Mouse (Mus musculus) large intestine, adult 2 months (tissue): ENCODE measurements around the gene Tcf3. TPM values are rescaled to one million over a fixed set of nuclear protein-coding genes. Genes with fewer than 3 reads are reported as not detected.

ENCODE experiments used
- DNase-seq: peaks from one replicate; pipeline ENCODE4 v3.0.0-alpha.2; 2012; ENCODE audit warnings: low read depth, low spot score
- WGBS: fragments of 180-500 bp; shearing (Covaris S2); methylation state at CpG from one replicate; pipeline ENCODE4 v1.1.7; 2018; 5-methylcytosine and 5-hydroxymethylcytosine counted together
- polyA plus RNA-seq: library from polyadenylated mRNA; depleted of rRNA; stranded (reverse); fragments of >200 nt; gene quantifications from 2 replicates; pipeline ENCODE4 v1.2.3, GENCODE M21; 2012; rRNA removed

Tcf3 gene
- polyA plus RNA-seq, 1 experiment, result 60.2 TPM

DNA sequence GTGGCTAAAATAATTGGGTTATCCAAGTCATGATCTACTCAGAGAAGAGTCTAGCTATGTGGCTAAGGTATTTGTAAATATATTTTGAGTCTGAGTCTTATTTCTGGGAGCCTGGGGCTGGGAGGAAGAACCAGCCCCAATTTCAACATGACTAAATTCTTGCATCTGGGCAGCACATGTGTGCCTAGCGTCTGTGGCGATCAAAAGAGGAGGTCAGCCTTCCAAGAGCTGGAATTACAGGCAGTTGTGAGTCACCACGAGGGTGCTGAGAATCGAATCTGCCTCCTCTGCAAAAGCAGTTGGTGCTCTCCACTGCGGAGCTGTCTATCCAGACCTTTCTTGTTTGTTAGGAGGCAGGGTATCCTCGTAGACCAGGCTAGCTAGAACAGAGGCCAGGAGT is 67.7 kb downstream of the Tcf3 start:
- 61% methylated on average over 6 of the region's 6 CpGs for WGBS
- no peak for DNase-seq

DNA sequence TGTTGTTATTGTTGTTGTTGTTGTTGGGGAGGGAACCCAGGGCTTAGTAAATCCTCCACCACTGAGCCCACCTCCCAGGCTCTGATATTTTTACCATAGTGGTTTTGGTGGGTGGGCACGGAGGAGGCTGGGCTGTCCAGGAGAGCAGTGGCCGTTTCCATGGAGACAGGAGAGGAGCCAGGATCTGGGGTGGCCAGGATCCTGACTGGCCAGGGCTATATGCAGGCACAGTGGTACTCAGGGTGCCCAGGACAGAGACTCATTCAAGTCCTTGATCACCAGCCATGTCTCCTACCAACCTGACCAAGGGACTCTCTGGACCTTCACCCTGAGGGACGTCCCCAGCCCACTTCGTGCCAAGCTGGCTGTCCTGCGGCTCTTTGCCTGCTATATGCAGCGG is 69.7 kb downstream of the Tcf3 start:
- DNase-seq, result no peak
- WGBS, result 41% methylated on average over 6 of the region's 6 CpGs

Other genes starting within 250 kb of the Tcf3 start
- 24.7 and 28.6 TPM in 2 replicates for gene Mum1, start 207.2 kb downstream of the Tcf3 start, polyA plus RNA-seq
- 553 and 570 TPM in 2 replicates for gene Ndufs7, start 184.5 kb downstream of the Tcf3 start, polyA plus RNA-seq
- 9.4 and 10.5 TPM in 2 replicates for gene Gamt, start 172.6 kb downstream of the Tcf3 start, polyA plus RNA-seq
- 52.1 and 67.7 TPM in 2 replicates for gene Dazap1, start 172.2 kb downstream of the Tcf3 start, polyA plus RNA-seq
- gene Rps15, start 141.2 kb downstream of the Tcf3 start, polyA plus RNA-seq, result 1,621 and 1,622 TPM in 2 replicates
- gene Apc2, start 137.7 kb downstream of the Tcf3 start, polyA plus RNA-seq, result 0.41 and 0.45 TPM in 2 replicates
- 69.0 and 72.5 TPM in 2 replicates for gene 2310011J03Rik, start 113.1 kb downstream of the Tcf3 start, polyA plus RNA-seq
- 8.2 and 15.5 TPM in 2 replicates for gene Pcsk4, start 104.1 kb downstream of the Tcf3 start, polyA plus RNA-seq
- 50.1 and 127 TPM in 2 replicates for gene Reep6, start 103.7 kb downstream of the Tcf3 start, polyA plus RNA-seq
- gene Adamtsl5, start 85.2 kb downstream of the Tcf3 start, polyA plus RNA-seq, result 40.5 and 73.6 TPM in 2 replicates
- 0.68 and 2.8 TPM in 2 replicates for gene Plk5, start 77.2 kb downstream of the Tcf3 start, polyA plus RNA-seq
- 5.7 and 7.6 TPM in 2 replicates for gene Mex3d, start 46.0 kb downstream of the Tcf3 start, polyA plus RNA-seq
- 104 and 116 TPM in 2 replicates for gene Mbd3, start 34.1 kb downstream of the Tcf3 start, polyA plus RNA-seq
- 2,454 and 2,475 TPM in 2 replicates for gene Uqcr11, start 26.8 kb downstream of the Tcf3 start, polyA plus RNA-seq
- 0.09 and 0.19 TPM in 2 replicates for gene Onecut3, start 61.2 kb upstream of the Tcf3 start, polyA plus RNA-seq
- gene Atp8b3, start 105.5 kb upstream of the Tcf3 start, polyA plus RNA-seq, result 0.03 TPM in 1 of 2 replicates, not detected in the other
- 35.4 and 42.4 TPM in 2 replicates for gene Rexo1, start 127.9 kb upstream of the Tcf3 start, polyA plus RNA-seq
- 12.6 and 12.8 TPM in 2 replicates for gene Klf16, start 143.7 kb upstream of the Tcf3 start, polyA plus RNA-seq
- 214 and 233 TPM in 2 replicates for gene Abhd17a, start 156.7 kb upstream of the Tcf3 start, polyA plus RNA-seq
- 129 and 145 TPM in 2 replicates for gene Scamp4, start 169.2 kb upstream of the Tcf3 start, polyA plus RNA-seq
- 11.8 and 14.6 TPM in 2 replicates for gene Adat3, start 169.2 kb upstream of the Tcf3 start, polyA plus RNA-seq
- gene Gm49322, start 172.4 kb upstream of the Tcf3 start, polyA plus RNA-seq, result 3.5 and 3.7 TPM in 2 replicates
- gene Csnk1g2, start 189.2 kb upstream of the Tcf3 start, polyA plus RNA-seq, result 184 and 212 TPM in 2 replicates
- gene Btbd2, start 223.4 kb upstream of the Tcf3 start, polyA plus RNA-seq, result 49.0 and 56.2 TPM in 2 replicates
- 112 and 121 TPM in 2 replicates for gene Mknk2, start 244.5 kb upstream of the Tcf3 start, polyA plus RNA-seq